Mouse (Mus musculus) large intestine, adult 2 months (tissue): Measurements from ENCODE around the gene Map1lc3b. TPM values are rescaled to one million over a fixed set of nuclear protein-coding genes. Genes with fewer than 3 reads are reported as not detected.
"Not testable (repeated sequence)": the region's sequence is repeated elsewhere in the genome, so short reads cannot be mapped to it uniquely, and the experiment has no call there.

ENCODE experiments used
- DNase-seq: peaks from one replicate; pipeline ENCODE4 v3.0.0-alpha.2; 2012; ENCODE audit warnings: low read depth, low spot score
- WGBS: fragments of 180-500 bp; shearing (Covaris S2); methylation state at CpG from one replicate; pipeline ENCODE4 v1.1.7; 2018; 5-methylcytosine and 5-hydroxymethylcytosine counted together
- polyA plus RNA-seq: library from polyadenylated mRNA; depleted of rRNA; stranded (reverse); fragments of >200 nt; gene quantifications from 2 replicates; pipeline ENCODE4 v1.2.3, GENCODE M21; 2012

Map1lc3b gene
- polyA plus RNA-seq, 1 experiment: 68.1 TPM

DNA sequence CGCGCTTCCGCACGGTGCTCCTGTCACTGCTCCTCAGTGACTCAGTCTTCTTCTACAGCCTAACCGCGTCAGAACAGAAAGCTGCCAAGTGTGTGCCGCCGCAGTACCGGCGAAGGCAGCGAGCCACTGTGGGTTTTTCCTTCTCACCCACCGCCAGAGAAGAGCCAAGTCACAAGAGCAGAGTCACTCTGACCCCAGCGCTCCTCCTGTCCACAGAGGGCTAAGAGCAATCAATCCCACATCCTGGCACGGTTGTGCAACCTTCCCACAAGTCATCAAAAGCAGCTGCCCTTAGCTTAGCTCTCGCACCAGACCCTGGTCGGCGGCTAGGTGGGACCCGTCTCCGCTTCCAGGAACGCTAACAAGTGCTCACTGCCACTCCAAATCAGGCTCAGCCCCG lies 19.8 kb upstream of the Map1lc3b start:
- DNase-seq: no peak
- WGBS: 77% methylated on average over 21 of the region's 21 CpGs

DNA sequence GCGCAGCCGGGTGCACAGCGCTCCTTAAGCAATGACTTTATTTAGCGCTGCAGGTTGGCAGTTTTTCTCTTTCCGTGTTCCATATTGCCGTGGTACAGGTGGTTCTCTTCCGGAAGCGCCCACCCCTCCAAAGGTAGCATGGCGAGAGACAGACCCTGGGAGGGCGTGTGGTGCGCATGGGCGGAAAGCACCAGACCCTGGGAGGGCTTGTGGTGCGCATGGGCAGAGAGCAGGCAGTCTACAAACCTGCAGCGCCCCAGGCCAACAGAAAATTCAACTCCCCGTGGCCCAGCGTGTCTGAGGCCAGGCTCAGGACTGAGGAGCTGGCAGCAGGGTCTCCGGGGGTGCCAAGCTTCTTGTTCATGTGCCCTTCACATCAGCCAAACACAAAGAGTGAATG lies 19.4 kb upstream of the Map1lc3b start:
- DNase-seq: no peak
- 90% methylated on average over 17 of the region's 17 CpGs for WGBS

DNA sequence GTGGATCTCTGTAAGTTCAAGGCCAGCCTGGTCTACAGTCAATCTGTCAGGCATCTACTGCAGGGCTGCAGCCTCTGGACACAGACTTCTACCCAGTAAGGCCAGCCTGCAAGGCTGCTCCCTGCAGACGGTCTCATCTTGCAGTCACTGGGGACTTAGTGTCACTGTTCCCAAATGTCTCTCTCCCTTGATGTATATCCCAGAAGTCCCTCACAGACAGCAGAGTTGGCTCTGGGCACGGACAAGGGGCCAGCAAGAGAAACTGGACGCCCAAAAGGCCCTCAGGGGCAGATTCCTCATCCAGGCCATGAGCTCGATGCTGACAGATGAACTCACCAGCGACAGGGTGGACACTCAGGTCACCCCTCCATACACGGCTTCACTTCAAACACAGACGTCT lies 18.0 kb upstream of the Map1lc3b start:
- WGBS: 86% methylated on average over 7 of the region's 7 CpGs

DNA sequence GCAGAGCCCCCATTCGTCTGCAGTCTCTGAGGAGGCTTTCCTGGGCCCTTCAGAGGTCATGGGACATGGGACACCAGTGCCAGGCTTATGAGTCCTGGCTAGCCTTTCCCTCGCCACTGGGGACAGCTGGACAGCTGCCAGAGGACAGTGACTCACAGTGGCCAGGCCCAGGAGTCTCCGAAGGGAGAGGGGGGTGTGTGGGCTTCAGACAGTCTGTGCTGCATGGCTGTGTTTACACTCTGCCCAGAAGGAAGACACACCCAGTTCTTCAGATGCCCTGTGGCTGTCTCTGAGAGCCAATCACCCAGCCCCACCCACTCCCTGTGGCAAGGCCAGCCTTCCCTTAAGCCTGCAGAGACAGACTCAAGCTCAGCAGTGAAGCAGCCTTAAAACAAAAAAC lies 16.9 kb upstream of the Map1lc3b start:
- peak; percentile 74 for DNase-seq
- 6% methylated on average over 3 of the region's 3 CpGs for WGBS

More for the DNA sequence above, 18.0 kb upstream of the Map1lc3b start:
- DNase-seq: no peak

DNA sequence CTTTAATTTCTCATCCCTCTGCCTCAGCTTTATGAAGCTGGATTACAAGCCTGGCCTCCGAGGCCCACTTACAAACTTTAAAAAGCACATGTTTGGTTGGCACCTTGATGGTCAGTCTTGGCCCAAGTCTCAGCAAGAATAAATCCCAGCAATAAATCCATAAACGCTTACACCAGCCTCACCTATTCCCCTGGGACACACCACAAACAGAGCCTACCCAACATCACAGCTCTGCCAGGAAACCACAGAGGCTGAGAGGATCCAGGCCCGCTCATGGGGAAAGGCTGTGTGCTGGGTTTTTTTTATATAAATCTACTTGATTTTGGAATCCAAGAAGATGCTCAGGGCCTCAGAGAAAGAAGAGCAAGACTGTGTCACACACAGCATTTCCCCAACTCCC lies 14.5 kb upstream of the Map1lc3b start:
- WGBS: 42% methylated on average over 3 of the region's 3 CpGs

DNA sequence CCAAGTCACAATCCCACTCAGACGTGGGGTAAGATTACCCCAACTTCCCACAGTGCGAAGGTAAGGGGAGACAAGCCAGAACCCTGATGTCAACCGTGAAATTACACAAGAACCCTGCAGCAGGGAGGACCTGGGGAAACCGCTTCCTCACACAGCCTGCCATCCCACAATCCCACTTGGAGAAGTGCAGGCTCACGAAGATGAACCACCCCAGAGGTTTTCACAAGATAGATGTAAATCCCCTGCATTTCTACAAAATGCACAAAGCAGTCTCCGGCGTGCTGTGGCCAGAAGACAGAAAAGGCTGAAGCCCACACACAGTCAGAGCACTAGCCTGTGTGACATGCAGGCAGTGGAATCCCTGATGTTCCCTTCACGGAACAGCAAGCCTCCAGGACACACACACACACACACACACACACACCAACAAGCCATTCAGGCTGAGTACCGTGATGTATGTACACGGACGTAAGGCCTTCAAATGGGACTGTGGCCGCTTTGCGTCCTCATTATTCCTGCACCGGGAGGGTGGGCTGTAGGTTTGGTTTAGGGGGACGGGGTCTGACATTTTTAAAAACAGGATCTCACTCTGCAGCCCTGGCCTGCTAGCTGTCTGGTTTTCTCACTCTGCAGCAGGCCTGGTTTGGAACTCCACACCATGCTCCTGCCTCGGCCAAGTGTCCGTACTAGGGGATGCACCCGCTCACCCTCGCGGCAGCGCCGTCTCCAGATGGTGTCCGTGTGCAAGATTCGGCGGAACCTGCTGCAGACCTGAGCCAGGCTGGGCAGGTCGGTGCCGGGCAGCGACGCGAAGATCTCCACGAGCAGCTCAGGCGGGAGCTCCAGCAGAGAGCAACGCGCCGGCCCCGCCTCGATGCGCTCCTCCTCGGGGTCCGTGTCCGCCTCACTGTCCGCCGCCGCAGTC lies 12.1 kb upstream of the Map1lc3b start:
- DNase-seq: no peak
- WGBS: under 1% methylated on average over 44 of the region's 44 CpGs

More for the DNA sequence above, 14.5 kb upstream of the Map1lc3b start:
- no peak for DNase-seq

DNA sequence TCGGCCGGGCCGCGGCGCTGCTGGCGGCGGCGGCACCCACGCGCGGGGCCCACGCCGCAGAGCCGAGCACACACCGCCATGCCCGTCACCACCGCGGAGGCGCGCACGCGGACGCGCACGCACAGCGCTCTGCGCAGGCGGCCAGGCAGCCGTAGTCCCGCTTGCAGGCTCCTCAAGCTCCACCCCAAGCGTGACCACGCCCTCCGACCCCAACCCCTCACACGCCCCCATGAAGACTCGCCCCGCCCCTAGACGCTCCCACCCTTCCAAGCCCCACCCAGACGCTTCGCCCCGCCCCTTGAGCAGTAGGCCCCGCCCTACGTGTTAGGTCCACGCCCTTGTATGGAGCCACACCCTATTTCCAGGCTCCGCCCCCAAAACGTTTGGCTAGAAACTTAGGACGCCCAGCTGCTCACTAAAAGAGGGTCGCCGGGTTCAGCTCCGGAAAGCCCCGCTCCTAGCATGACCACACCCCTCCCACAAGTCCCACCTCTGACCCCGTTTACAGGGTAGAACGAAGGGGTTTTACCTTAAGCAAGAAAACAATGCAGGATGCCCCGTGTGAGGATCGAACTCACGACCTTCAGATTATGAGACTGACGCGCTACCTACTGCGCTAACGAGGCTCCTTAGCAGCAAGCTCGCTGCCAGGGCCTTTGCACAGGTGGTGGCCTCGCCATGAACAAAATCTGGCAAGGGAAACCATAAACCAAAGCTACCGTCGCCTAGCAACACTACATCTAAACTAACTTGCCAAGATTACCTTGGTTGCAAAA lies 11.3 kb upstream of the Map1lc3b start, which contains the start of gene Fbxo31:
Fbxo31 (minus strand) TSS at position 131 of the 776 bp plus-strand sequence.
- 1% methylated on average over 63 of the region's 63 CpGs for WGBS
- DNase-seq: peak; percentile 78

DNA sequence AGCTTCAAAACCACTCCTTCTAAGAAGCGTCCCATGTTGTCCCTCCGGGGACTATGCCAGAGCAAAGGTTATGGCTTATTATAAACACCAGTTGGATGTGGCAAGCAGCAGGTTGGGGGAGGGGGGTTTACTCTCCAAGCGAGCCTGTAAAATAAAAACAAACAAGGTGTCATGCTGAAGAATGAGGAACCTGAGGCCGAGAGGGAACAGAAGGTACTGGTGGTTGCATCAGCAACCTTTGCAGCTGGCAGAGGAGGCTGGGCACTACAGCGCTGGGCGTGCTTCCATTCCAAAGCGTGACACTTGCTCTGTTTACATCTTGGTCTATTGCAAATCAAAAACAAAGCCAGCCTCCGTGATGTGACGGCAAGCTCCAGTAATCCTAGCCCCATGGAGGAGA lies 9.7 kb upstream of the Map1lc3b start:
- WGBS: 9% methylated on average over 9 of the region's 9 CpGs
- peak; percentile 65 for DNase-seq

DNA sequence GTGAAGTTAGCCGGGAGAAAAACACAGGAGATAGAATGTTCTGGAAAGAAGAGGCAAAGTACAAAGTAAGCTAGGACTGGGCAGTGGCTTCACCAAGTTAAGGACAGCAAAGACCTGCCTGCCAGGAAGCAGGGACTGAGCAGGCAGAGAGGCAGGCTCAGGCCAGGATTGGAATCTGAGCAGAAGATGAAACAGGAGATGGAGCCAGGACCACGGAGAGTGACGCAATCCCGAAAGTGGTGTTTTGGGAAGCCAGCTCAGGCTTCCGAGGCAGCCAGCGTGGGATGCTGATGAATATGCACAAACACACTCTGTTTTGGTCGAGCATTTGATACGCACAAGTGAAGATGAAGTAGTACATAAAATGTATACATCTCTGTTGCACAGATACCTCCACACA lies 6.5 kb upstream of the Map1lc3b start:
- WGBS: 45% methylated on average over 8 of the region's 8 CpGs
- DNase-seq: no peak

DNA sequence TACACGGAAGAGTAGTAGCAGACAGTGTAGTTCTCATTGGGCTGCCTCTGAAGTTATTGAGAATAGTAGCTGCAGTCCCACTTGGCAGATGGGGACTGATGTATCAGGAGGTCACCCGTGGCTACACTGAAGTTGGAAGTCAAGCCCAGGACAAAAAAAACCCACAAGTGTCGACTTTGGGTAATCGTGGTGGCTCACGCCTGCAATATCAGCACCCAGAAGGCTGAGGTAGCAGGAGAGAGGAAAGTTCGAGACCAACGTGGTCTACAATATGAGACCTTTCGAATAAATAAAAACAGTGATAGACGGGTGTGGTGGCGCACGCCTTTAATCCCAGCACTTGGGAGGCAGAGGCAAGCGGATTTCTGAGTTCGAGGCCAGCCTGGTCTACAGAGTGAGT lies 5.4 kb upstream of the Map1lc3b start:
- no peak for DNase-seq

DNA sequence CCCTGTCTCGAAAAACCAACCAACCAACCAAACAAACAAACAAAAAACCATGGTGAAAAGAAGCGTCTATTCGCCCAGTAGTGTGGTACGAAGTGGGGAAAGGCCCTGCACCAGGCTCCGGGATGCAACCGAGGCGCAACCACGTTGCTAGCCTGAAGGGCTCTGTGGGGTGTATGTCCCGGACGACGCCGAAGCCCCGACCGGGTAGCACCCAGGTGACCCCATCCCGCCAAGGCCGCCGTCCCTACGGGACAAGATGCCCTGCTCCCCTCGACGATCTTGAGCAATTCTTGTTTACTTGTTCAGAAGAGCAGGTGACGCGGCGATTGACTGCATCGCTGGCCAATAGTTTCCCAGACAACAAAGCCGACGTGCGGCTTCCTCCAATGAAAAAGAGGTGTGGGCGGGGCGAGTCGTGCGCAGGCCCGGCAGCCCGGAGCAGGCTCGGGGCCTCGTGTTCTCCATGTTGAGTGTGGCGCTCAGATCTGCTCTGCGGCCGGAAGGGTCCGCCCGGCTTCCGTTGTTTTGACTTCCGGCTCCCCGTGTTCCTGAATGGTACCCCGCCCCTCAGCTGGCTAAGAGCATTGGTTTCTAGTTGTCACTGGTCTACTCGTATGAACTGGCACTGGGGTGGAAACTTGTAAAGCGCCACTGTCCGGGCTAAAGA lies 4.9 kb upstream of the Map1lc3b start:
- peak; percentile 95 for DNase-seq
- WGBS: under 1% methylated on average over 47 of the region's 47 CpGs

More for the DNA sequence above, 5.4 kb upstream of the Map1lc3b start:
- WGBS: 33% methylated on average over 13 of the region's 13 CpGs

DNA sequence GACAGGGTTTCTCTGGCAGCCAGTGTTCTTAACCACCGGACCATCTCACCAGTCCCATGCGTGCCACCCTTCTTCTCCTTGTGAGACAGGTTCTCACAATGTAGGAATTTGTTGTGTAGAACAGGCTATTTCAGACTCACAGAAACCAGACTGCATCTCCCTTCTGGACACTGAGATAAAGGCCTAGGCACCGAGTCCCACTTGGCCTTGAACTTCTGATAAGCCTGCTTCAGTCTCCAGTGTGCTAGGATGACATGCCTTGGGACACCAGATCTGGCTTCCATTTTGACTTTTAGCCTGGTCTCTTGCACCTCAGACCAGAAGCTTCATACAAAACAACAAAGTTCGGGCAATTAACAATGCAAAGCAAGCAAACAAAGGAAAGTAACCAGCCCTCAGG lies 1.4 kb upstream of the Map1lc3b start:
- WGBS: 89% methylated on average over 4 of the region's 4 CpGs
- DNase-seq: no peak

DNA sequence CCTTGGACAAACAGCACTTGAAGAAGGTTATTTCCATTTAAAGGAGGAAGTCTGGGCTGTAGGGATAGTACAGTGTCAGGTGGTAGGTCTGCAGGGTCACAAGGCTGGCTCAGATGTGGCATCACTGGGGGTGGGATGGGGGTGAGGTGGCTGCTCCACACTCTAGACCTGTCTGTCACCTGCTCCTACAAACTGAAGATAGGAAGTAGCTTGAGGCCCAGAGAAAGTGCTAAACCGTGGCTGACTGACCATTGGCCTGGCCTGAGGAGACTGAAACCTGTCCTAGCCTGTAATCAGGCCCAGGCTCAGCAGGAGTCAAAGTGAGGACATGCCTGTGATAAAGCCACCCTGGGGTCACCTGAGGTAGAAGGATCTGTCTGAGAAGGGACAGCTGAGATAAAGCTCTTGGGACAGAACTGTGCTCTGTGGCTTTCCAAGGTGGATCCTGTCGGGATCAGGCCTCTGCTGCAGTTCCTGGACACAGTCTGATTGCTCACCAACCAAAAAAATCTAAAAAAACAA lies 895 bp upstream of the Map1lc3b start:
- 66% methylated on average over 2 of the region's 2 CpGs for WGBS
- DNase-seq: no peak

DNA sequence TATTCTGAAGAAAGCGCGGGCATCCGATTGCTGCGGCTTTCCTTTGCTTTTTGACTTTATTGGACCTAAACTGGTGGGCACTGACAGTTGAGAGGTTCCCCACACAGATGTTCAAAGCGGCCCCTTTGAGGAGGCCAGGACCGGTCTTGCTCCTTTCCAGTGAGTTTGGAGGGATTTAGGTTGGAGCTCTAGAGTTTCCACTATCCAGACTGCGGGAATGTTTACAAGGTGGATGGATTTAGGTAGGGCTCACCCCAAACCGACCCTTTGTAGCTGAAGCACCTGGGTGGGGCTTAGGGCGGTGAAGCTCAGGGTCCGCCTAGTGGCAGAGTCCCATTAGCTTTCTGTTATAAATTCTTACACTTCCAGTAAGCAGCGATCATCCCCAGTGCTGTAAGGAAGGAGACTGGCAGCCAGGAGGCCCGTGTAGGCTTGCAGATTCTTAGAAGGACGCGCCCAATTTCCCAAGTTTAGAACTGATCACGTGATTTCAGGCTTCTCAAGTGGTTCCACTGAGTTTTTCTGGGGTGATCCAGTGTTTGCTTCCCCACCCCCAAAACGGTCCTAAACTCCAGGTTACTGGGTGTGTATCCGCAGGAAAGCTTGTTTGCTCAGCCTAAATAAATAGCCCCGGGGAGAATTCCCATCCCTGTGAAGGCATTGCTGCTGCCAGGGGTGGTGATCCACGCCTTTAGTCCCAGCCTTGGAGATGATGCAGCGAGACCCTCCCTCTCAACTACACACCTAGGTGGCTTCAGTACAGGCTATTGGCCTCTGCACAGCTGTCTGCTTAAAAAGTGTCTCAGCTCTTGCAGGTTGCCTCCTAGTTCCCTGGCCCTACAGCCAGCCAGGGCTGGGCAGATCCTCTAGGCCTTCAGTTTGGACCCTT lies 1.3 kb downstream of the Map1lc3b start:
- 4% methylated on average over 20 of the region's 20 CpGs for WGBS
- DNase-seq: peak; percentile 48

DNA sequence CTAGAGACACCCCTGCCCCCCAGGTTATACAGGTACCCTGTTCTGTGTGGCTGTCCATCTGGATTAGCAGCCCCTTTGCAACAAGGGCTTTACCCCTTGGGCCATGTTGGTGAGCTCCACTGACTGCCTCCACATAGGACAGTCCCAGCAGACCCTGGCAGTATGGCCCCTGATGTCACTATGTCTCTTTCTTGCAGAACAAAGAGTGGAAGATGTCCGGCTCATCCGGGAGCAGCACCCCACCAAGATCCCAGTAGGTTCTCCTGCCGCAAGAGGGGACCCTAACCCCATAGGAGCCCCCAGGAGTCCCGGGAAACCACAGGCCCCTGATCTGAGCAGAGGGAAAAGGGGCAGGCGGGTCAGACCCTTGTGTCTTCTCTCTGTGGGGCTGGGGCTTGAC lies 3.1 kb downstream of the Map1lc3b start:
- no peak for DNase-seq
- 94% methylated on average over 5 of the region's 5 CpGs for WGBS

DNA sequence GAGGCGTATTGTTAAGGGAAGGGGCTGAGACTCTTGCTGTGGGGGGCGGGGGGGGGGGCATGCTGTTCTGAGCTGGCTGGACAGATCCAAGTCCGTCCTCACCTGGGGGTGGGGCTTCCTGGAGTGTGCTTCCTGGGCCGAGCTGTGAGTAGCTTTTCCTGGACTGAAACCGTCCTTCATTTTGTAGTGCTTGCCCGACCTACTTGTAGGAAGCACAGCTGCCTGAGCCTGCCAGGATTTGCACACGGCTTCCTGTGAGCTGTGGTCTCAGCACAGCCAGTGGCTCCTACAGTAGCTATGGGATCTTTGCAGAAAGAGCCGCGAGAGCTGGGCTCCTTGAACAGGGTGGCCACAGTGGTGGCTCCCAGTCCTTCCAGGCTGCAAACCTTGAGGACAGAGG lies 3.8 kb downstream of the Map1lc3b start:
- no peak for DNase-seq
- 76% methylated on average over 9 of the region's 9 CpGs for WGBS

DNA sequence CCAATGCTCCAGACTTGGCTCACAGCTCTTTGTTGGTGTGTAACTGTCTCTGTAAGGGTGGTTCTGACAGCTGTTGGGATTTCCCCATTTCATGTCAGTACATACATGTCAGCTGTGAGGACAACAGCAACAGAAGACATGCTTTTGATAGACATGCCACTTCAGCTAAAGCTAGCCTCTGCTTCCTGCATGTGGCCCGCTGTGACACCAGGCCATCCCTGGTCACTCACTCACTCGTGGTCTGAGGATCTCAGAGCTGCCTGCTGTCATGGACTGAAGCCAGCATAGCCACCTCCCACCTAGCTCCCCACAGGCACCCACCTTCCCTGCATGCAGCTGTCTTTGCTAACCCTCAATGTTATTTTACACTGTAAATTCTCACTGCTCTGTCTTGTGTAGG lies 7.3 kb downstream of the Map1lc3b start:
- 64% methylated on average over 2 of the region's 2 CpGs for WGBS
- not testable (repeated sequence) for DNase-seq

DNA sequence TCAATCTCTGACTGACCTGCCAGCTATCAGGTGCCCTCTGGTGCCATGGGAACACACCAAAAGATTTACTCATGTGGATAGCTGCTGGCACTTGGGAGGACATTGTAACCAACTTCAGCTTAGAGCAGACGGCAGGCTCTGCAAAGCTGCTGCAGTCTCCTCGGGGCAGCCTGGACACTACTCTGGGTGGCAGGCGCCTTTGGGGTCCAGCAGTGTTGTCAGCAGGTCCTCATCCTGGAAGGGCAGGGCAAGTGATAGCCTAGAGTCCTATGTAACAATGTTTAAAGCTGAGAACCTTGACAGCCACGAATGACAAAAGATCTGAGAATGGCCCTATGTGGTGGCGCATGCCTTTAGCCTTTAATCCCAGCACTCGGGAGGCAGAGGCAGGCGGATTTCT lies 8.0 kb downstream of the Map1lc3b start:
- WGBS: 88% methylated on average over 7 of the region's 7 CpGs
- DNase-seq: no peak

DNA sequence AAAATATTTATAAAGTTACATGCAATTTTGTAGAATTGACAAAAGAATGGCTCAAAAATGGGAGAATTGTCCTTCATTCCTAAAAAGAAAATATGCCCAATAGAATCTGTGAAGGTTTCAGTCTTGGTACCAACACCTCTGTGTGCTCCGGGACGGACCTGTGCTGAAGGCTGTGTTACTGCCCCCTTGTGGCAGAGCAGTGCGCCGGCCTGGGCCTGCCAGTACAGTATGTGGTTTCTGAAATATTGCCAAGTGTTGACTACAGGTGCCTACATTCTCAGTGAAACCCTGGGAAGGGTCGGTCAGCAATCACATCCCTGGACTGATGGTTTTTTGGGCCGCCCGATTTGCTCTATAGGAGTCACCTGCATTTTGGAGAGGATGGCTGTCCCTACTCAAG lies 8.7 kb downstream of the Map1lc3b start:
- WGBS: 20% methylated on average over 7 of the region's 7 CpGs
- no peak for DNase-seq
